Mouse (Mus musculus) neural tube, embryonic 15.5 days (tissue): ENCODE data around the gene Sema3b. TPM values are rescaled to one million over a fixed set of nuclear protein-coding genes. Genes with fewer than 3 reads are reported as not detected.

Experiments used
- ATAC-seq: fragments of 200-750 bp; cut with Nextera tagmentation; 2 replicates; pipeline ENCODE4 v1.8.0; 2017; ENCODE audit warnings: mild to moderate bottlenecking, moderate TSS enrichment, moderate library complexity; ENCODE audit not compliant: low FRiP score
- H3K27ac ChIP-seq: fragments of 300-500 bp; sonication (generic); replicated peaks from 2 replicates; pipeline ENCODE4 v1.5.1; 2015; ENCODE audit warnings: mild to moderate bottlenecking, inconsistent platforms
- H3K27me3 ChIP-seq: fragments of 300-500 bp; sonication (generic); replicated peaks from 2 replicates; pipeline ENCODE4 v1.6.1; 2015; ENCODE audit warnings: inconsistent platforms
- H3K36me3 ChIP-seq: fragments of 300-500 bp; sonication (generic); 2 replicates; pipeline ENCODE4 v1.6.1; 2015; ENCODE audit warnings: inconsistent platforms
- H3K4me1 ChIP-seq: fragments of 300-500 bp; sonication (generic); 2 replicates; pipeline ENCODE4 v1.6.1; 2015; ENCODE audit warnings: inconsistent platforms
- H3K4me2 ChIP-seq: fragments of 300-500 bp; sonication (generic); 2 replicates; pipeline ENCODE4 v1.6.1; 2015; ENCODE audit warnings: inconsistent platforms, mild to moderate bottlenecking, moderate library complexity
- H3K4me3 ChIP-seq: fragments of 300-500 bp; sonication (generic); replicated peaks from 2 replicates; pipeline ENCODE4 v1.5.1; 2015; ENCODE audit warnings: mild to moderate bottlenecking, inconsistent platforms
- H3K9ac ChIP-seq: fragments of 300-500 bp; sonication (generic); replicated peaks from 2 replicates; pipeline ENCODE4 v1.6.1; 2015; ENCODE audit warnings: mild to moderate bottlenecking, inconsistent platforms
- H3K9me3 ChIP-seq: fragments of 300-500 bp; sonication (generic); replicated peaks from 2 replicates; pipeline ENCODE4 v1.6.1; 2016; ENCODE audit warnings: inconsistent platforms
- WGBS: fragments of 180-500 bp; shearing (Covaris S2); methylation state at CpG from one replicate; pipeline ENCODE4 v1.1.7; 2015; ENCODE audit warnings: mixed read lengths; 5-methylcytosine and 5-hydroxymethylcytosine counted together
- polyA plus RNA-seq: library from polyadenylated mRNA; unstranded; fragments of >200 nt; fragmentation: Nextera tagmentation; extraction: Ambion mirVana; gene quantifications from 2 replicates; pipeline ENCODE4 v1.2.1, GENCODE M21; 2015

The Sema3b gene
- polyA plus RNA-seq, 1 experiment from 2014 or later: 6.6 TPM

GRCm38 (mm10) chr9:107548820-107549219 is 60.2 kb downstream of the Sema3b start:
- no peaks in the 10 kb centered on the region for H3K9me3 ChIP-seq
- peaks cover 51% of the 10 kb centered on the region for H3K4me1 ChIP-seq
- peaks cover 50% of the 10 kb centered on the region for H3K27me3 ChIP-seq
- H3K27ac ChIP-seq: no peak overlapping the region
- peaks cover 12% of the 10 kb centered on the region for H3K36me3 ChIP-seq
- no peak overlapping the region for H3K9ac ChIP-seq
- H3K4me3 ChIP-seq: no peak overlapping the region
- no peak for ATAC-seq
- WGBS: 91% methylated on average over 10 of the region's 10 CpGs
- H3K4me2 ChIP-seq: no peak overlapping the region

GRCm38 (mm10) chr9:107547957-107548356 is 61.1 kb downstream of the Sema3b start:
- Histone ChIP-seq H3K36me3 (peaks cover 17% of the 10 kb centered on the region), H3K9me3 (no peaks in the 10 kb centered on the region), H3K4me3 (no peak overlapping the region), H3K4me2 (no peak overlapping the region), H3K9ac (no peak overlapping the region), H3K27ac (no peak overlapping the region), H3K4me1 (peaks cover 48% of the 10 kb centered on the region), H3K27me3 (peaks cover 48% of the 10 kb centered on the region)
- 83% methylated on average over 5 of the region's 5 CpGs for WGBS
- ATAC-seq: no peak

Other genes with a start within 250 kb of the Sema3b start
- gene Cacna2d2, start 209.6 kb downstream of the Sema3b start, polyA plus RNA-seq: 7.6 and 9.8 TPM in 2 replicates
- gene Tmem115, start 75.3 kb downstream of the Sema3b start, polyA plus RNA-seq: 45.7 and 46.1 TPM in 2 replicates
- 46.9 and 53.9 TPM in 2 replicates for gene Cyb561d2, start 67.0 kb downstream of the Sema3b start, polyA plus RNA-seq
- 67.5 and 77.9 TPM in 2 replicates for gene Nprl2, start 67.0 kb downstream of the Sema3b start, polyA plus RNA-seq
- 1.6 and 2.6 TPM in 2 replicates for gene Zmynd10, start 61.9 kb downstream of the Sema3b start, polyA plus RNA-seq
- gene Rassf1, start 57.7 kb downstream of the Sema3b start, polyA plus RNA-seq: 41.2 and 46.1 TPM in 2 replicates
- 112 and 125 TPM in 2 replicates for gene Tusc2, start 46.0 kb downstream of the Sema3b start, polyA plus RNA-seq
- 56.0 and 57.3 TPM in 2 replicates for gene Hyal2, start 41.3 kb downstream of the Sema3b start, polyA plus RNA-seq
- gene Hyal1, start 32.3 kb downstream of the Sema3b start, polyA plus RNA-seq: 8.5 and 11.0 TPM in 2 replicates
- gene Naa80, start 30.3 kb downstream of the Sema3b start, polyA plus RNA-seq: 16.9 and 19.7 TPM in 2 replicates
- gene Hyal3, start 28.4 kb downstream of the Sema3b start, polyA plus RNA-seq: 2.0 and 2.2 TPM in 2 replicates
- 14.4 and 25.2 TPM in 2 replicates for gene Ifrd2, start 21.6 kb downstream of the Sema3b start, polyA plus RNA-seq
- 262 and 325 TPM in 2 replicates for gene Gnai2, start 26.1 kb upstream of the Sema3b start, polyA plus RNA-seq
- gene Slc38a3, start 60.3 kb upstream of the Sema3b start, polyA plus RNA-seq: 35.1 and 35.4 TPM in 2 replicates
- 2.5 and 2.9 TPM in 2 replicates for gene Gnat1, start 70.5 kb upstream of the Sema3b start, polyA plus RNA-seq
- 10.2 and 12.5 TPM in 2 replicates for gene Sema3f, start 101.2 kb upstream of the Sema3b start, polyA plus RNA-seq
- gene Rbm5, start 161.8 kb upstream of the Sema3b start, polyA plus RNA-seq: 229 and 230 TPM in 2 replicates